Mouse (Mus musculus) right cerebral cortex, adult 18-20 months (tissue): ENCODE results near the gene Mark4.

Experiments used
- DNase-seq: peaks from one replicate; pipeline ENCODE4 v3.0.0; 2022; ENCODE audit warnings: mixed read lengths

The Mark4 gene

GRCm38 (mm10) chr7:19432475-19432874 is 26.1 kb downstream of the Mark4 start:
- DNase-seq = no peak

- DNase-seq = no peak
These were observed 28.2 kb downstream of the Mark4 start for GRCm38 (mm10) chr7:19430402-19430801.

GRCm38 (mm10) chr7:19429726-19430125 is 28.9 kb downstream of the Mark4 start:
- no peak for DNase-seq

- no peak for DNase-seq
These were observed 30.5 kb downstream of the Mark4 start for GRCm38 (mm10) chr7:19427999-19428650.

GRCm38 (mm10) chr7:19426888-19427287 is 31.7 kb downstream of the Mark4 start:
- DNase-seq = no peak

- peak; percentile 60 for DNase-seq
These were observed 32.3 kb downstream of the Mark4 start for GRCm38 (mm10) chr7:19426349-19426748.

GRCm38 (mm10) chr7:19424051-19424450 is 34.6 kb downstream of the Mark4 start:
- DNase-seq = no peak

GRCm38 (mm10) chr7:19423083-19423482 is 35.5 kb downstream of the Mark4 start:
- DNase-seq = no peak

- peak; percentile 95 for DNase-seq
These were observed 37.6 kb downstream of the Mark4 start for GRCm38 (mm10) chr7:19420821-19421636.

- DNase-seq = no peak
These were observed 38.5 kb downstream of the Mark4 start for GRCm38 (mm10) chr7:19420121-19420520.

- DNase-seq = no peak
These were observed 42.0 kb downstream of the Mark4 start for GRCm38 (mm10) chr7:19416590-19416989.

GRCm38 (mm10) chr7:19413525-19413924 is 45.1 kb downstream of the Mark4 start:
- DNase-seq = no peak

GRCm38 (mm10) chr7:19411783-19412182 is 46.8 kb downstream of the Mark4 start:
- no peak for DNase-seq

GRCm38 (mm10) chr7:19410766-19411344 is 47.8 kb downstream of the Mark4 start:
- DNase-seq = no peak

- no peak for DNase-seq
These were observed 48.9 kb downstream of the Mark4 start for GRCm38 (mm10) chr7:19409753-19410152.

- DNase-seq = peak; percentile 64
These were observed 53.2 kb downstream of the Mark4 start for GRCm38 (mm10) chr7:19405417-19405816.

- DNase-seq = no peak
These were observed 54.1 kb downstream of the Mark4 start, which contains the start of gene Ckm for GRCm38 (mm10) chr7:19404476-19404875. TSS of gene Ckm (plus strand) at chr7:19404776.

- no peak for DNase-seq
These were observed 54.8 kb downstream of the Mark4 start, which contains the start of gene Klc3 for GRCm38 (mm10) chr7:19403731-19404296. TSS of gene Klc3 (minus strand) at chr7:19404104.

GRCm38 (mm10) chr7:19402535-19403112 is 56.0 kb downstream of the Mark4 start:
- DNase-seq = no peak

GRCm38 (mm10) chr7:19400946-19401345 is 57.7 kb downstream of the Mark4 start:
- DNase-seq = no peak

- DNase-seq = no peak
These were observed 58.9 kb downstream of the Mark4 start for GRCm38 (mm10) chr7:19399496-19400280.

GRCm38 (mm10) chr7:19394484-19394883 is 64.1 kb downstream of the Mark4 start:
- no peak for DNase-seq
